ENCODE assay signal across 21 mouse cellular contexts in the genomic region with DNA sequence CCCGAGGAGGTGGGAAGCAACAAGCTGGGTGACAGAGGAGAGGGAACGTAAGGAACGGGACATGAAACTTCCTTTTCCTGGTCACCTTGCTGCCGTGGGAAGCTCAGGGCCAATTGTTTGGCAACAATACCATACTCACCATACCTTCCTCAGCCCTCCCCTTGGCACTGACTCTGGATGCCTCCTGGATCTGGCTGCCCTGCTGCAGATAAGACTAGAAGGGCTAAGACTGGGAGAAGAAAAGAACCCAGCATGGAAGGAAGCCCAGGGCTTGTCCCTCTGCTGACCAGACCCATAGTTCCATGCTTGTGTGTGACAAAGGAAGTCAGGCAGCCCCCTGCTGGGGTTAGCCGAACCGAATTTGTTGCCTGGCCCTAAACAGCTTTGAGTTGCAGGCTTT. TPM values are rescaled to one million over a fixed set of nuclear protein-coding genes. Genes with fewer than 3 reads are reported as not detected.
DNase-seq lines count a peak whose midpoint lies in the region; ATAC-seq and TF ChIP-seq lines count a peak whose summit lies in the region.
"Had no signal": no experiment of that assay in that cellular context is flagged by ENCODE, and none has a peak within 500 bp of the region (broad histone marks: within the 10 kb centered on the region; RNA-seq: fewer than 3 reads in every experiment).

No protein-coding gene starts in this region.

- H3K4me1 ChIP-seq in forebrain, embryonic 13.5 days = peaks cover 56% of the 10 kb centered on the region
- peaks cover 17% of the 10 kb centered on the region for H3K4me1 ChIP-seq in forebrain, embryonic 14.5 days (ENCODE audit: control insufficient read depth, insufficient read depth, low read length)
- H3K4me1 ChIP-seq in heart, postnatal 0 days (ENCODE audit: control insufficient read depth, insufficient read depth) = peaks cover 65% of the 10 kb centered on the region
- peaks cover 65% of the 10 kb centered on the region for H3K4me1 ChIP-seq in intestine, embryonic 16.5 days (ENCODE audit: control insufficient read depth, insufficient read depth, low read length)

- no peak for DNase-seq in forebrain, embryonic 14.5 days (ENCODE audit: low spot score)
- no peak for DNase-seq in heart, postnatal 0 days (ENCODE audit: low spot score)
- no peak for DNase-seq in heart, adult 11 months
- DNase-seq in lung, postnatal 36 days = peak; percentile 15
- no peak for DNase-seq in lung, postnatal 25 days (ENCODE audit: low spot score)
- DNase-seq: adrenal gland, postnatal 14 days; cerebellum, adult 11 months; left cerebral cortex, postnatal 4 days; liver; lung, postnatal 10 days; thymus, postnatal 36 days had no signal

- H3K4me2 ChIP-seq in forebrain, embryonic 13.5 days = no peak overlapping the region
- H3K4me2 ChIP-seq in forebrain, embryonic 14.5 days (ENCODE audit: low read length) = no peak overlapping the region
- no peak overlapping the region for H3K4me2 ChIP-seq in heart, postnatal 0 days (ENCODE audit: low read depth, low read length)
- H3K4me2 ChIP-seq in intestine, embryonic 16.5 days (ENCODE audit: low read depth, low read length) = no peak overlapping the region
- H3K4me2 ChIP-seq: heart, embryonic 15.5 days; hindbrain, embryonic 13.5 days; neural tube, embryonic 12.5 days had no signal

- no peak for ATAC-seq in forebrain, embryonic 13.5 days
- ATAC-seq in forebrain, embryonic 14.5 days = no peak
- ATAC-seq in heart, postnatal 0 days (ENCODE audit: insufficient read depth, low read depth) = no peak
- ATAC-seq in intestine, embryonic 16.5 days = no peak
- ATAC-seq: forebrain, embryonic 16.5 days; inflammation-experienced regulatory T-cells, adult 6 months had no signal

- 47% methylated on average over 6 of the region's 6 CpGs for WGBS in forebrain, embryonic 13.5 days
- WGBS in forebrain, embryonic 14.5 days = 41% methylated on average over 6 of the region's 6 CpGs
- WGBS in heart, postnatal 0 days = 33% methylated on average over 6 of the region's 6 CpGs
- 46% methylated on average over 6 of the region's 6 CpGs for WGBS in intestine, embryonic 16.5 days

- H3K36me3 ChIP-seq in forebrain, embryonic 13.5 days (ENCODE audit: poor library complexity, severe bottlenecking) = no peaks in the 10 kb centered on the region
- no peaks in the 10 kb centered on the region for H3K36me3 ChIP-seq in forebrain, embryonic 14.5 days (ENCODE audit: control insufficient read depth, insufficient read depth, low read length)
- H3K36me3 ChIP-seq in heart, postnatal 0 days (replicated peaks; ENCODE audit: control insufficient read depth, insufficient read depth, low read length) = no peaks in the 10 kb centered on the region
- 0 out of 2 replicates have a peak, but pooled peaks cover 2% of the 10 kb centered on the region for H3K36me3 ChIP-seq in intestine, embryonic 16.5 days (ENCODE audit: control insufficient read depth, insufficient read depth, low read length)
- H3K36me3 ChIP-seq: embryonic facial prominence, embryonic 10.5 days; heart, embryonic 15.5 days; hindbrain, embryonic 13.5 days; neural tube, embryonic 12.5 days had no signal

- no peak overlapping the region for H3K9ac ChIP-seq in forebrain, embryonic 13.5 days
- H3K9ac ChIP-seq in forebrain, embryonic 14.5 days (ENCODE audit: low read length) = no peak overlapping the region
- no peak overlapping the region for H3K9ac ChIP-seq in heart, postnatal 0 days (replicated peaks; ENCODE audit: low read depth, low read length)
- 0 out of 2 replicates have a peak overlapping the region, but pooled peaks have one; percentile 25 for H3K9ac ChIP-seq in intestine, embryonic 16.5 days (ENCODE audit: low read depth, low read length)
- H3K9ac ChIP-seq: heart, embryonic 15.5 days; hindbrain, embryonic 13.5 days; neural tube, embryonic 12.5 days had no signal

- no peak overlapping the region for H3K4me3 ChIP-seq in forebrain, embryonic 13.5 days
- no peak overlapping the region for H3K4me3 ChIP-seq in forebrain, embryonic 14.5 days (ENCODE audit: low read depth, low read length)
- H3K4me3 ChIP-seq in heart, postnatal 0 days (ENCODE audit: low read depth, low read length) = no peak overlapping the region
- no peak overlapping the region for H3K4me3 ChIP-seq in intestine, embryonic 16.5 days (ENCODE audit: low read length)
- H3K4me3 ChIP-seq: embryonic facial prominence, embryonic 10.5 days; heart, embryonic 15.5 days; hindbrain, embryonic 13.5 days; neural tube, embryonic 12.5 days had no signal

- H3K9me3 ChIP-seq in forebrain, embryonic 13.5 days (replicated peaks) = no peaks in the 10 kb centered on the region
- H3K9me3 ChIP-seq in forebrain, embryonic 14.5 days (replicated peaks; ENCODE audit: control insufficient read depth, low read length) = no peaks in the 10 kb centered on the region
- no peaks in the 10 kb centered on the region for H3K9me3 ChIP-seq in heart, postnatal 0 days (replicated peaks; ENCODE audit: control insufficient read depth, low read length)
- H3K9me3 ChIP-seq in intestine, embryonic 16.5 days (ENCODE audit: control insufficient read depth, low read length) = no peaks in the 10 kb centered on the region
- H3K9me3 ChIP-seq: embryonic facial prominence, embryonic 10.5 days; heart, embryonic 15.5 days; hindbrain, embryonic 13.5 days; neural tube, embryonic 12.5 days had no signal

- TF ChIP-seq CTCF in heart, postnatal 0 days (IDR thresholded peaks at IDR 0.05; ENCODE audit: low read depth) = no peak

- H3K27ac ChIP-seq in forebrain, embryonic 13.5 days = 0 out of 2 replicates have a peak overlapping the region, but pooled peaks have one; percentile 21
- no peak overlapping the region for H3K27ac ChIP-seq in forebrain, embryonic 14.5 days (ENCODE audit: low read depth, low read length)
- H3K27ac ChIP-seq in heart, postnatal 0 days (ENCODE audit: low read depth) = 0 out of 2 replicates have a peak overlapping the region, but pooled peaks have one; percentile 31
- no peak overlapping the region for H3K27ac ChIP-seq in intestine, embryonic 16.5 days (ENCODE audit: low read length)
- H3K27ac ChIP-seq: embryonic facial prominence, embryonic 10.5 days; heart, embryonic 15.5 days; hindbrain, embryonic 13.5 days; kidney, postnatal 0 days; neural tube, embryonic 12.5 days had no signal

- no peak for TF ChIP-seq EP300 in heart, postnatal 0 days (IDR thresholded peaks at IDR 0.05; ENCODE audit: low read depth)

- no peaks in the 10 kb centered on the region for H3K27me3 ChIP-seq in forebrain, embryonic 13.5 days
- H3K27me3 ChIP-seq in forebrain, embryonic 14.5 days (replicated peaks; ENCODE audit: control insufficient read depth, insufficient read depth, low read length) = no peaks in the 10 kb centered on the region
- H3K27me3 ChIP-seq in heart, postnatal 0 days (ENCODE audit: control insufficient read depth, insufficient read depth, low read length) = no peaks in the 10 kb centered on the region
- no peaks in the 10 kb centered on the region for H3K27me3 ChIP-seq in intestine, embryonic 16.5 days (replicated peaks; ENCODE audit: control insufficient read depth, insufficient read depth, low read length)
- H3K27me3 ChIP-seq: CH12.LX; heart, embryonic 15.5 days; hindbrain, embryonic 13.5 days; neural tube, embryonic 12.5 days had no signal

RNA-seq across cellular contexts. Expression of gene Dnmt3a, which starts 9.6 kb away (rescaled TPM):
- 98.5 and 110 TPM in 2 replicates for polyA plus RNA-seq in forebrain, embryonic 13.5 days (2015; fragmentation: Nextera tagmentation; extraction: Ambion mirVana)
- polyA plus RNA-seq in forebrain, embryonic 14.5 days (2014; fragmentation: Nextera tagmentation; extraction: Ambion mirVana) = 28.0 and 32.0 TPM in 2 replicates
- total RNA-seq in heart, postnatal 0 days (2014; rRNA removed; ENCODE audit: low replicate concordance) = 31.7 and 32.8 TPM in 2 replicates
- polyA plus RNA-seq in heart, postnatal 0 days (2015; fragmentation: Nextera tagmentation; extraction: Ambion mirVana) = 71.5 and 76.0 TPM in 2 replicates
- 52.8 and 53.8 TPM in 2 replicates for polyA plus RNA-seq in intestine, embryonic 16.5 days (2015; fragmentation: Nextera tagmentation; extraction: Ambion mirVana)

Comparison
In these comparisons a context has a peak if more than half of its experiments do, and no peak if none do; other contexts are left out.
1. H3K27ac ChIP-seq: peak in forebrain, embryonic 13.5 days (single experiment) and heart, postnatal 0 days (single experiment); none in forebrain, embryonic 14.5 days (single experiment) and intestine, embryonic 16.5 days (single experiment).